Mouse (Mus musculus): Measurements from ENCODE around the gene Col26a1. TPM values are rescaled to one million over a fixed set of nuclear protein-coding genes. Genes with fewer than 3 reads are reported as not detected.

Gene Col26a1
- polyA plus RNA-seq, 1 experiment from 2014 or later = 63.0 TPM

- no peak overlapping the region for H3K27ac ChIP-seq (replicated peaks; ENCODE audit: low read depth, low read length)
- DNase-seq (ENCODE audit: low spot score) (no peak), ATAC-seq (replicated peaks; ENCODE audit: insufficient number of reproducible peaks, low FRiP score, low TSS enrichment, low read depth) (peak; percentile 41; the same call in 1 of the 2 replicates)
- H3K36me3 ChIP-seq (replicated peaks; ENCODE audit: control insufficient read depth, insufficient read depth, low read depth, low read length) = no peaks in the 10 kb centered on the region
- no peak overlapping the region for H3K9ac ChIP-seq (replicated peaks; ENCODE audit: low read length)
- H3K27me3 ChIP-seq (ENCODE audit: control insufficient read depth, insufficient read depth, low read length) = no peaks in the 10 kb centered on the region
- no peaks in the 10 kb centered on the region for H3K4me1 ChIP-seq (ENCODE audit: control insufficient read depth, insufficient read depth, low read length)
- H3K4me2 ChIP-seq (ENCODE audit: low read depth, low read length) = no peak overlapping the region; the same call in 1 of the 2 replicates
- WGBS = 61% methylated on average over 22 of the region's 22 CpGs
- no peak overlapping the region for H3K4me3 ChIP-seq (ENCODE audit: low read depth, low read length)
- H3K9me3 ChIP-seq (replicated peaks; ENCODE audit: control insufficient read depth, low read length) = no peaks in the 10 kb centered on the region
Measured at GRCm38 (mm10) chr5:136773044-136774039, 109.7 kb downstream of the Col26a1 start.

- Histone ChIP-seq H3K4me1 (ENCODE audit: control insufficient read depth, insufficient read depth, low read length) (no peaks in the 10 kb centered on the region), H3K9ac (replicated peaks; ENCODE audit: low read length) (no peak overlapping the region), H3K27ac (replicated peaks; ENCODE audit: low read depth, low read length) (no peak overlapping the region), H3K9me3 (replicated peaks; ENCODE audit: control insufficient read depth, low read length) (no peaks in the 10 kb centered on the region), H3K4me2 (ENCODE audit: low read depth, low read length) (no peak overlapping the region), H3K4me3 (ENCODE audit: low read depth, low read length) (no peak overlapping the region), H3K36me3 (replicated peaks; ENCODE audit: control insufficient read depth, insufficient read depth, low read depth, low read length) (no peaks in the 10 kb centered on the region), H3K27me3 (ENCODE audit: control insufficient read depth, insufficient read depth, low read length) (no peaks in the 10 kb centered on the region)
- DNase-seq (ENCODE audit: low spot score) (no peak), ATAC-seq (replicated peaks; ENCODE audit: insufficient number of reproducible peaks, low FRiP score, low TSS enrichment, low read depth) (no peak)
- WGBS = 88% methylated on average over 10 of the region's 10 CpGs
Measured at GRCm38 (mm10) chr5:136771132-136771531, 111.9 kb downstream of the Col26a1 start.

- WGBS = 72% methylated on average over 9 of the region's 9 CpGs
Measured at GRCm38 (mm10) chr5:136767304-136767703, 115.7 kb downstream of the Col26a1 start.

GRCm38 (mm10) chr5:136764157-136764669, 118.8 kb downstream of the Col26a1 start:
- WGBS = 40% methylated on average over 8 of the region's 8 CpGs
- DNase-seq (ENCODE audit: low spot score) = no peak
- ATAC-seq (replicated peaks; ENCODE audit: insufficient number of reproducible peaks, low FRiP score, low TSS enrichment, low read depth) = no peak
- Histone ChIP-seq H3K36me3 (replicated peaks; ENCODE audit: control insufficient read depth, insufficient read depth, low read depth, low read length) (no peaks in the 10 kb centered on the region), H3K4me3 (ENCODE audit: low read depth, low read length) (no peak overlapping the region), H3K9ac (replicated peaks; ENCODE audit: low read length) (no peak overlapping the region), H3K27me3 (ENCODE audit: control insufficient read depth, insufficient read depth, low read length) (no peaks in the 10 kb centered on the region), H3K9me3 (replicated peaks; ENCODE audit: control insufficient read depth, low read length) (no peaks in the 10 kb centered on the region), H3K4me1 (ENCODE audit: control insufficient read depth, insufficient read depth, low read length) (no peaks in the 10 kb centered on the region), H3K27ac (replicated peaks; ENCODE audit: low read depth, low read length) (no peak overlapping the region), H3K4me2 (ENCODE audit: low read depth, low read length) (no peak overlapping the region)

More at GRCm38 (mm10) chr5:136767304-136767703, 115.7 kb downstream of the Col26a1 start:
- Histone ChIP-seq H3K36me3 (replicated peaks; ENCODE audit: control insufficient read depth, insufficient read depth, low read depth, low read length) (no peaks in the 10 kb centered on the region), H3K4me1 (ENCODE audit: control insufficient read depth, insufficient read depth, low read length) (no peaks in the 10 kb centered on the region), H3K9me3 (replicated peaks; ENCODE audit: control insufficient read depth, low read length) (no peaks in the 10 kb centered on the region), H3K9ac (replicated peaks; ENCODE audit: low read length) (no peak overlapping the region), H3K4me3 (ENCODE audit: low read depth, low read length) (no peak overlapping the region), H3K27me3 (ENCODE audit: control insufficient read depth, insufficient read depth, low read length) (no peaks in the 10 kb centered on the region), H3K4me2 (ENCODE audit: low read depth, low read length) (no peak overlapping the region), H3K27ac (replicated peaks; ENCODE audit: low read depth, low read length) (no peak overlapping the region)
- DNase-seq (ENCODE audit: low spot score) (no peak), ATAC-seq (replicated peaks; ENCODE audit: insufficient number of reproducible peaks, low FRiP score, low TSS enrichment, low read depth) (no peak)

- H3K9ac ChIP-seq (replicated peaks; ENCODE audit: low read length) = no peak overlapping the region
- no peaks in the 10 kb centered on the region for H3K27me3 ChIP-seq (ENCODE audit: control insufficient read depth, insufficient read depth, low read length)
- WGBS = 70% methylated on average over 6 of the region's 6 CpGs
- no peaks in the 10 kb centered on the region for H3K4me1 ChIP-seq (ENCODE audit: control insufficient read depth, insufficient read depth, low read length)
- no peaks in the 10 kb centered on the region for H3K9me3 ChIP-seq (replicated peaks; ENCODE audit: control insufficient read depth, low read length)
- no peak overlapping the region for H3K27ac ChIP-seq (replicated peaks; ENCODE audit: low read depth, low read length)
- H3K4me3 ChIP-seq (ENCODE audit: low read depth, low read length) = no peak overlapping the region
- ATAC-seq (replicated peaks; ENCODE audit: insufficient number of reproducible peaks, low FRiP score, low TSS enrichment, low read depth) (no peak), DNase-seq (ENCODE audit: low spot score) (no peak)
- H3K4me2 ChIP-seq (ENCODE audit: low read depth, low read length) = no peak overlapping the region
- H3K36me3 ChIP-seq (replicated peaks; ENCODE audit: control insufficient read depth, insufficient read depth, low read depth, low read length) = no peaks in the 10 kb centered on the region
Measured at GRCm38 (mm10) chr5:136760345-136760744, 122.7 kb downstream of the Col26a1 start.

- H3K27ac ChIP-seq (replicated peaks; ENCODE audit: low read depth, low read length) = no peak overlapping the region
- DNase-seq (ENCODE audit: low spot score) = peak; percentile 39
- ATAC-seq (replicated peaks; ENCODE audit: insufficient number of reproducible peaks, low FRiP score, low TSS enrichment, low read depth) = no peak
Measured at GRCm38 (mm10) chr5:136759781-136760180, 123.2 kb downstream of the Col26a1 start.

GRCm38 (mm10) chr5:136755696-136756095, 127.3 kb downstream of the Col26a1 start:
- Histone ChIP-seq H3K36me3 (replicated peaks; ENCODE audit: control insufficient read depth, insufficient read depth, low read depth, low read length) (peaks cover 7% of the 10 kb centered on the region), H3K4me1 (ENCODE audit: control insufficient read depth, insufficient read depth, low read length) (no peaks in the 10 kb centered on the region), H3K27me3 (ENCODE audit: control insufficient read depth, insufficient read depth, low read length) (no peaks in the 10 kb centered on the region), H3K9me3 (replicated peaks; ENCODE audit: control insufficient read depth, low read length) (no peaks in the 10 kb centered on the region), H3K9ac (replicated peaks; ENCODE audit: low read length) (no peak overlapping the region), H3K4me3 (ENCODE audit: low read depth, low read length) (no peak overlapping the region), H3K27ac (replicated peaks; ENCODE audit: low read depth, low read length) (no peak overlapping the region), H3K4me2 (ENCODE audit: low read depth, low read length) (no peak overlapping the region)
- WGBS = 7% methylated on average over 3 of the region's 3 CpGs
- no peak for ATAC-seq (replicated peaks; ENCODE audit: insufficient number of reproducible peaks, low FRiP score, low TSS enrichment, low read depth)
- DNase-seq (ENCODE audit: low spot score) = peak; percentile 76

More at GRCm38 (mm10) chr5:136759781-136760180, 123.2 kb downstream of the Col26a1 start:
- Histone ChIP-seq H3K4me2 (ENCODE audit: low read depth, low read length) (no peak overlapping the region), H3K27me3 (ENCODE audit: control insufficient read depth, insufficient read depth, low read length) (no peaks in the 10 kb centered on the region), H3K4me3 (ENCODE audit: low read depth, low read length) (no peak overlapping the region), H3K9ac (replicated peaks; ENCODE audit: low read length) (no peak overlapping the region), H3K4me1 (ENCODE audit: control insufficient read depth, insufficient read depth, low read length) (no peaks in the 10 kb centered on the region), H3K36me3 (replicated peaks; ENCODE audit: control insufficient read depth, insufficient read depth, low read depth, low read length) (no peaks in the 10 kb centered on the region), H3K9me3 (replicated peaks; ENCODE audit: control insufficient read depth, low read length) (no peaks in the 10 kb centered on the region)
- 55% methylated on average over 6 of the region's 6 CpGs for WGBS

- WGBS = 73% methylated on average over 14 of the region's 14 CpGs
- Histone ChIP-seq H3K4me1 (ENCODE audit: control insufficient read depth, insufficient read depth, low read length) (no peaks in the 10 kb centered on the region), H3K9me3 (replicated peaks; ENCODE audit: control insufficient read depth, low read length) (peaks cover 2% of the 10 kb centered on the region; the same call in 1 of the 2 replicates), H3K4me3 (ENCODE audit: low read depth, low read length) (no peak overlapping the region), H3K27me3 (ENCODE audit: control insufficient read depth, insufficient read depth, low read length) (no peaks in the 10 kb centered on the region), H3K4me2 (ENCODE audit: low read depth, low read length) (no peak overlapping the region), H3K27ac (replicated peaks; ENCODE audit: low read depth, low read length) (no peak overlapping the region), H3K9ac (replicated peaks; ENCODE audit: low read length) (no peak overlapping the region), H3K36me3 (replicated peaks; ENCODE audit: control insufficient read depth, insufficient read depth, low read depth, low read length) (peaks cover 21% of the 10 kb centered on the region)
- DNase-seq (ENCODE audit: low spot score) (no peak), ATAC-seq (replicated peaks; ENCODE audit: insufficient number of reproducible peaks, low FRiP score, low TSS enrichment, low read depth) (no peak)
Measured at GRCm38 (mm10) chr5:136754053-136754591, 128.9 kb downstream of the Col26a1 start.
